Mouse (Mus musculus) bone marrow macrophage, adult 2 months (primary cell): Measurements from ENCODE around the gene Tfdp1.

Experiments
- CTCF ChIP-seq: IDR thresholded peaks from 2 replicates; pipeline ENCODE4 v1.5.1; 2012; ENCODE audit warnings: low read depth, mild to moderate bottlenecking, low read length, moderate library complexity
- POLR2A ChIP-seq: IDR thresholded peaks from 2 replicates; pipeline ENCODE4 v1.6.1; 2012; ENCODE audit warnings: mild to moderate bottlenecking, low read depth, low read length, borderline replicate concordance

- no peak for TF ChIP-seq POLR2A
- TF ChIP-seq CTCF, result no peak
Measured at GRCm38 (mm10) chr8:13299571-13299970, 39.0 kb upstream of the Tfdp1 start.
